In the genomic region with DNA sequence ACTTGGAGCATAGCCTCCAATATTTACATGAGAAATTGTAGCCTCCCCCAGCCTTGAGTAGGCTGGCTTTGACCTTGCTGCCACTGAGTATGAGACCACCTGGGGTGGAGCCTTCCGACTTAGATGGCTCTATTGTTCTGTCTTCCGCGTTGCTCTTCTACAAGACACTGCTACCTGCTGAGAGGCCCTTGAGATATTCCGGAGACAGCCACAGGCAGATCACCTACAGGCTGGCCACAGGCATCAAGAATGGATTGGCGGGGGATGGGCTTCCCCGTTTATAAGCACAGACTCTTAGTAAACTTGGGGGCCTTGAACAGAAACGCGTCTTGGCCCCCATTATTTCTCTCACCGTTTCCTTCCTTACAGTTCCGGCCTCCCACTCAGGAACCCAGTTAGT, we compare ENCODE assay signal across 6 mouse cellular contexts. TPM values are rescaled to one million over a fixed set of nuclear protein-coding genes. Genes with fewer than 3 reads are reported as not detected.
"Had no signal": no experiment of that assay in that cellular context is flagged by ENCODE, and none has a peak within 500 bp of the region (broad histone marks: within the 10 kb centered on the region; RNA-seq: fewer than 3 reads in every experiment).

No protein-coding gene starts in this region.

RNA-seq across cellular contexts. Expression of a gene that starts 18.0 kb away (rescaled TPM):
- total RNA-seq: megakaryocyte progenitor cell, adult 5-6 weeks had no signal
- polyA plus RNA-seq: liver, postnatal 0 days; lung, adult 2 months; macrophage; myocyte; neural tube, embryonic 11.5 days had no signal
